Mouse (Mus musculus): ENCODE data around the gene Muc5b. TPM values are rescaled to one million over a fixed set of nuclear protein-coding genes. Genes with fewer than 3 reads are reported as not detected.
A peak's percentile ranks its signal among the peaks of the same experiment; 100 is the strongest.

Gene Muc5b
- total and polyA plus RNA-seq, 2 experiments from 2014 or later, result 0.02 to 0.05 TPM

DNA sequence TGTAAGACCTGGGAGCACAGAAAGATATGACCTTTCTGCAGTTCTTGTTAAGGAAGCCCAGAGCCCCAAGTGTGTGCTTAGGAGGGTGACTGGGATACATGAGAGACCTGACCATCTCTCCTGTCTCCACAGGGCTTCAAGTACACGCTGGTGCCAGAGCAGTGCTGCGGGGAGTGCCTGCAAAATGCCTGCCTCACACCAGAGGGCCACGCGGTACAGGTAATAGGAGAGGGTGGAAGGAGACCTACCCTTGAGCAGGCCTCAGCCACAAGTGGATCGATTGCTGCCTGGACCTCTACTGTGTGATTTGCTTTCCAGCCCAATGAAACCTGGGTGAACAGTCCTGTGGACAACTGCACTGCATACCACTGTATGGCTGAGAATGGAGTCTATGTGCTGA, 31.7 kb downstream of the Muc5b start:
- H3K4me2 ChIP-seq (ENCODE audit: low read depth, low read length, poor library complexity, severe bottlenecking), result no peak overlapping the region
- no peaks in the 10 kb centered on the region for H3K4me1 ChIP-seq (ENCODE audit: insufficient read depth, low read length)
- DNase-seq (ENCODE audit: low spot score), result no peak
- no peak overlapping the region for H3K4me3 ChIP-seq (ENCODE audit: low read depth, low read length)
- no peaks in the 10 kb centered on the region for H3K9me3 ChIP-seq (ENCODE audit: low read length)
- 79% methylated on average over 5 of the region's 5 CpGs for WGBS
- ATAC-seq (ENCODE audit: low FRiP score), result no peak
- H3K36me3 ChIP-seq (ENCODE audit: insufficient read depth, low read length), result peaks cover 37% of the 10 kb centered on the region
- TF ChIP-seq CTCF (IDR thresholded peaks at IDR 0.05), result peak; percentile 37
- no peak overlapping the region for H3K9ac ChIP-seq (replicated peaks; ENCODE audit: low read length, poor library complexity, severe bottlenecking)
- H3K27me3 ChIP-seq (ENCODE audit: insufficient read depth, low read length), result no peaks in the 10 kb centered on the region
- no peak overlapping the region for H3K27ac ChIP-seq (ENCODE audit: low read depth, low read length)

DNA sequence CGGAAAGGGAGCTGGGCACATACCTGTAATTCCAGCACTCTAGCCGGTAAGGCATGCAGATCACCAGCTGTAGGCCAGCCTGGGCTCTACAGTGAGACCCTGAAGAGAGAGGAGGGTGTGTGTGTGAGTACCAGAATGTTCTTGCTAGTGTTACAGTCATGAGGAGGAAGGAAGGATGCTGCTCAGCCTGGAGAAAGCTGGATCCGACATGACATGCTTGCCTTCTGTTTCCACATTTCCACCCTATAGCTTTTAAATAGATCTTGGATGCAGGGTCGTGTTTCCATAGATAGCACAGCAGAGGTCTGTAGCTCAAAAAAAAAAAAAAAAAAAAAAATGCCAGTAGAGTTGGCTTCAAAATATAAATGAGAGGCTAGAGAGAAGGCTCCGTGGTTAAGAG, 36.0 kb downstream of the Muc5b start:
- peaks cover 51% of the 10 kb centered on the region for H3K36me3 ChIP-seq (ENCODE audit: insufficient read depth, low read length)
- no peak overlapping the region for H3K9ac ChIP-seq (replicated peaks; ENCODE audit: low read length, poor library complexity, severe bottlenecking)
- H3K4me3 ChIP-seq (ENCODE audit: low read depth, low read length), result no peak overlapping the region
- 91% methylated on average over 5 of the region's 5 CpGs for WGBS
- no peak overlapping the region for H3K4me2 ChIP-seq (ENCODE audit: low read depth, low read length, poor library complexity, severe bottlenecking)
- no peak for TF ChIP-seq CTCF (IDR thresholded peaks at IDR 0.05)
- H3K4me1 ChIP-seq (ENCODE audit: insufficient read depth, low read length), result no peaks in the 10 kb centered on the region
- no peaks in the 10 kb centered on the region for H3K9me3 ChIP-seq (ENCODE audit: low read length)
- H3K27me3 ChIP-seq (ENCODE audit: insufficient read depth, low read length), result no peaks in the 10 kb centered on the region
- DNase-seq (ENCODE audit: low spot score), result no peak
- no peak overlapping the region for H3K27ac ChIP-seq (ENCODE audit: low read depth, low read length)
- no peak for ATAC-seq (ENCODE audit: low FRiP score)

DNA sequence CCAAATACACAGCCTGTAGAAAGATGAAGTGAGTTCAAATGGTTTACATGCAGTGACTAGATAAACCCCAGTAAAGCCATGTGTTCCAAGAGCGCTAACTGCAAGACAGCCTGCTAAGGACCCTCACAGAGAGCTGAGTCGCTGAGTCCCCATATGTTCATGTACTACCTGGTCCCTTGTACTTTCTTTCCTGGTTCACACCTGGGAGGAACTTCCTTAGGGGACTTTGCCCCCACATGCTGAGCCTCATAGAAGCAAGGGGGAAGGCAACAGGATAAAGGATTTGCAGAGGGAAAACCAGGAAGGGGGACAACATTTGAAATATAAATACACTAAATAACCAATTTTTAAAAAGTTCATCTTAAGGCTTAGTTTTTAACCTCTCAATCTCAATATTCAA, 39.9 kb downstream of the Muc5b start:
- WGBS, result 94% methylated on average over 2 of the region's 2 CpGs
- H3K4me3 ChIP-seq (ENCODE audit: low read depth, low read length), result no peak overlapping the region
- H3K4me2 ChIP-seq (ENCODE audit: low read depth, low read length, poor library complexity, severe bottlenecking), result no peak overlapping the region
- no peak for TF ChIP-seq CTCF (IDR thresholded peaks at IDR 0.05)
- no peak for DNase-seq (ENCODE audit: low spot score)
- H3K36me3 ChIP-seq (ENCODE audit: insufficient read depth, low read length), result peaks cover 57% of the 10 kb centered on the region
- no peaks in the 10 kb centered on the region for H3K27me3 ChIP-seq (ENCODE audit: insufficient read depth, low read length)
- no peak overlapping the region for H3K9ac ChIP-seq (replicated peaks; ENCODE audit: low read length, poor library complexity, severe bottlenecking)
- H3K4me1 ChIP-seq (ENCODE audit: insufficient read depth, low read length), result no peaks in the 10 kb centered on the region
- no peak for ATAC-seq (ENCODE audit: low FRiP score)
- no peak overlapping the region for H3K27ac ChIP-seq (ENCODE audit: low read depth, low read length)
- no peaks in the 10 kb centered on the region for H3K9me3 ChIP-seq (ENCODE audit: low read length)

DNA sequence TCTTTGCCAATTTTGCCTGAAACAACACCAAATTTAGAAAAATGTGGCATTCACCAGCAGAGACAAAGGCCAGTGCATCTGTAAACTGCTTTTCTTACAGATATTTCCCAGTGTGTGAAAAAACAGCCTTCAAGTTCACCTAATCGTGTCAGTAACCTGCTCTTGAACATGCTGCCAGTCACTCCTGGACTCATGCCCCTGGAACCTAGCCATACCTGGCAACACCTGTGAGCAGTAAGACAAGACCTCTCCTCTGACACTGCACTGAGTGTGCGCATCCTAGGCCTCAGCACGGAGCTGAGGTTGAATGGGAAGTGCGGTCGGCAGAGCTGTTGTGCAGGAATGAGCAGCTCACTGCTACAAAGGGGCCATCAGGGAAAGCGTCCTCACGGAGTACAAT, 53.3 kb downstream of the Muc5b start:
- H3K9ac ChIP-seq (replicated peaks; ENCODE audit: low read length, poor library complexity, severe bottlenecking), result no peak overlapping the region
- no peaks in the 10 kb centered on the region for H3K9me3 ChIP-seq (ENCODE audit: low read length)
- H3K4me3 ChIP-seq (ENCODE audit: low read depth, low read length), result no peak overlapping the region
- no peak overlapping the region for H3K4me2 ChIP-seq (ENCODE audit: low read depth, low read length, poor library complexity, severe bottlenecking)
- TF ChIP-seq CTCF (IDR thresholded peaks at IDR 0.05), result no peak
- ATAC-seq (ENCODE audit: low FRiP score) (no peak), DNase-seq (ENCODE audit: low spot score) (no peak)
- H3K36me3 ChIP-seq (ENCODE audit: insufficient read depth, low read length), result peaks cover 47% of the 10 kb centered on the region
- no peaks in the 10 kb centered on the region for H3K27me3 ChIP-seq (ENCODE audit: insufficient read depth, low read length)
- 98% methylated on average over 7 of the region's 7 CpGs for WGBS
- H3K27ac ChIP-seq (ENCODE audit: low read depth, low read length), result no peak overlapping the region
- H3K4me1 ChIP-seq (ENCODE audit: insufficient read depth, low read length), result no peaks in the 10 kb centered on the region

DNA sequence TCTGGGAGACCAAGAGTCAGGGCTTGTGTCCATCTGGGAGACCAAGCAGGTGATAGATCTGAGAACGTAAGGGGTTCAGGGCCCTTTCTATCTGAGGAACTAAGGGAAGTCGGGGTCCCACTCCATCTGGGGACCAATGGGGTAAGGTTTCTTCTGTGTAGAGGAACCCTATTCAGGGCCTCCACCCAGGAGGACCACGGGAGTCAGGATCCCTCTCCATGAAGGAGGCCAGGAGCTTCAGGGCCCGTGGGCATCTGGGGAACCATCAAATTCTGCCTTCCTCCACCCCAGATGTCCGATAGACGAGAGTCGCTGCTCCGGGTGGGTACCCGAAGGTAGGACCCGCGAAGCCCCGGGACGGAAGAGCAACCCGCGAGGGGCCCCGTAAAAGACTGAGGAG, 63.0 kb downstream of the Muc5b start:
- peak overlapping the region; percentile 76 for H3K4me2 ChIP-seq (ENCODE audit: low read depth, low read length, poor library complexity, severe bottlenecking)
- peak overlapping the region; percentile 87 for H3K4me3 ChIP-seq (ENCODE audit: low read depth, low read length)
- H3K27ac ChIP-seq (ENCODE audit: low read depth, low read length), result peak overlapping the region; percentile 77
- DNase-seq (ENCODE audit: low spot score), result no peak
- no peaks in the 10 kb centered on the region for H3K36me3 ChIP-seq (ENCODE audit: insufficient read depth, low read length)
- H3K9me3 ChIP-seq (ENCODE audit: low read length), result no peaks in the 10 kb centered on the region
- H3K9ac ChIP-seq (replicated peaks; ENCODE audit: low read length, poor library complexity, severe bottlenecking), result peak overlapping the region; percentile 90
- 0% methylated on average over 16 of the region's 16 CpGs for WGBS
- H3K4me1 ChIP-seq (ENCODE audit: insufficient read depth, low read length), result peaks cover 22% of the 10 kb centered on the region
- peak; percentile 42 for ATAC-seq (ENCODE audit: low FRiP score)
- TF ChIP-seq CTCF (IDR thresholded peaks at IDR 0.05), result no peak
- H3K27me3 ChIP-seq (ENCODE audit: insufficient read depth, low read length), result no peaks in the 10 kb centered on the region

DNA sequence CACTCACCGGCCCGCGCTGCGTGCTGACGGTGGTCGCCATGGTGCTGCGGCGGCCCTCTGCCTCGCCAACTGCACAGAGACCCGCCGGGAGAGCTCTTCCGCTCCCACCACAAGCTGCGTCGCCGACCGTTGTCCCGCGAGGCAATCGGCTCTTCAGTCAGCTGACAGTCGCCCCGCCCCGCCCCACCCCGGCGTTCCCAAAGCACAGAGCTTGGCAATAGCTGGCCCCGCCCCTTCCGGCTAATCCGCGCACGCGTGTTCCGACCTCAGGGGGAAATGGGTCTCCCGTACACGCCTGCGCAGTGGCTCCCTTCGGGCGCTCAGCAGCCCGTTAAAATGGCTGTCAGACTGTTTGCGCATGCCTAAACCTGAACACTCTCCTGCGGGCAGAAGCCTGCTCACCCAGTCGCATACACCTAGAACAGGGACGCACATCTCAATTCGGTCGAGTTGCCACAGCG, 63.4 kb downstream of the Muc5b start:
- DNase-seq (ENCODE audit: low spot score), result peak; percentile 99
- no peak for TF ChIP-seq CTCF (IDR thresholded peaks at IDR 0.05)
- ATAC-seq (ENCODE audit: low FRiP score), result peak; percentile 96
- Histone ChIP-seq H3K36me3 (ENCODE audit: insufficient read depth, low read length) (no peaks in the 10 kb centered on the region), H3K4me2 (ENCODE audit: low read depth, low read length, poor library complexity, severe bottlenecking) (peak overlapping the region; percentile 76), H3K4me3 (ENCODE audit: low read depth, low read length) (peak overlapping the region; percentile 87), H3K9ac (replicated peaks; ENCODE audit: low read length, poor library complexity, severe bottlenecking) (peak overlapping the region; percentile 90), H3K27ac (ENCODE audit: low read depth, low read length) (peak overlapping the region; percentile 84), H3K27me3 (ENCODE audit: insufficient read depth, low read length) (no peaks in the 10 kb centered on the region), H3K4me1 (ENCODE audit: insufficient read depth, low read length) (peaks cover 22% of the 10 kb centered on the region), H3K9me3 (ENCODE audit: low read length) (no peaks in the 10 kb centered on the region)
- 0% methylated on average over 44 of the region's 44 CpGs for WGBS

Data from midbrain, postnatal 0 days (tissue).